Mouse (Mus musculus) ES-E14 (cell line): ENCODE data around the gene Cdh13. TPM values are rescaled to one million over a fixed set of nuclear protein-coding genes. Genes with fewer than 3 reads are reported as not detected.

ENCODE experiments used
- DNase-seq: peaks from one replicate; pipeline ENCODE4 v3.0.0-alpha.2; 2013; ENCODE audit warnings: low read depth, low spot score
- H3K27ac ChIP-seq: 2 replicates; pipeline ENCODE4 v1.5.1; 2012; ENCODE audit warnings: low read depth, mild to moderate bottlenecking, low read length, moderate library complexity, mixed read lengths; ENCODE audit not compliant: poor library complexity, insufficient read depth, severe bottlenecking
- H3K36me3 ChIP-seq: 2 replicates; pipeline ENCODE4 v1.6.1; 2012; ENCODE audit warnings: mild to moderate bottlenecking, low read length, moderate library complexity, mixed read lengths; ENCODE audit not compliant: control insufficient read depth, poor library complexity, insufficient read depth, severe bottlenecking
- H3K4me1 ChIP-seq, 2 experiments: fragments of 150-350 bp in 1 of 2; sonication (generic) in 1 of 2; 2 replicates each; pipeline ENCODE4 v1.6.1; 2012; ENCODE audit warnings: low read length in 2 of 2, mild to moderate bottlenecking in 1 of 2, mixed read lengths in 1 of 2; ENCODE audit not compliant: control insufficient read depth in 2 of 2, insufficient read depth in 2 of 2, poor library complexity in 1 of 2
- H3K4me3 ChIP-seq, 2 experiments: fragments of 150-350 bp in 1 of 2; sonication (generic) in 1 of 2; 2 replicates each; pipeline ENCODE4 v1.5.1; 2012; ENCODE audit warnings: low read length in 2 of 2, low read depth in 1 of 2, mild to moderate bottlenecking in 1 of 2, mixed read lengths in 1 of 2; ENCODE audit not compliant: insufficient read depth in 1 of 2, poor library complexity in 1 of 2, severe bottlenecking in 1 of 2
- H3K9ac ChIP-seq: 2 replicates; pipeline ENCODE4 v1.6.1; 2012; ENCODE audit warnings: low read depth, mild to moderate bottlenecking, low read length, mixed read lengths; ENCODE audit not compliant: poor library complexity, insufficient read depth, severe bottlenecking
- H3K9me3 ChIP-seq: fragments of 150-350 bp; sonication (generic); 2 replicates; pipeline ENCODE4 v1.6.1; 2012; ENCODE audit warnings: low read depth, mild to moderate bottlenecking, low read length; ENCODE audit not compliant: control insufficient read depth, insufficient read depth
- CHD2 ChIP-seq: IDR thresholded peaks from 2 replicates; pipeline ENCODE4 v1.6.1; 2014; ENCODE audit warnings: mild to moderate bottlenecking, low read depth, low read length, inconsistent platforms
- HCFC1 ChIP-seq: IDR thresholded peaks from 2 replicates; pipeline ENCODE4 v1.6.1; 2012; ENCODE audit warnings: low read length, inconsistent platforms, borderline replicate concordance; ENCODE audit not compliant: insufficient read depth
- MAFK ChIP-seq: IDR thresholded peaks from 2 replicates; pipeline ENCODE4 v1.6.1; 2014; ENCODE audit warnings: mild to moderate bottlenecking, low read depth, low read length, inconsistent platforms; ENCODE audit not compliant: insufficient read depth
- ZC3H11A ChIP-seq: IDR thresholded peaks from 2 replicates; pipeline ENCODE4 v1.6.1; 2012; ENCODE audit warnings: low read depth, mild to moderate bottlenecking, inconsistent platforms, low read length, borderline replicate concordance
- ZNF384 ChIP-seq: IDR thresholded peaks from 2 replicates; pipeline ENCODE4 v1.6.1; 2012; ENCODE audit warnings: low read depth, low read length, inconsistent platforms
- in situ Hi-C, 2 experiments: fragments of 600-800 bp; cut with MboI; formaldehyde crosslinking; loops; one replicate each; pipeline ENCODE4 v1.15.1; 2025; ENCODE audit warnings: low sequenced_read_pairs in 2 of 2, inconsistent platforms in 1 of 2; ENCODE audit not compliant: unreplicated experiment in 2 of 2
- total RNA-seq: library from RNA; depleted of rRNA; stranded (reverse); fragments of 300-350 nt; gene quantifications from 2 replicates; pipeline ENCODE4 v1.2.3, GENCODE M21; 2012

Cdh13 gene
- total RNA-seq, 1 experiment, result 1.3 TPM

DNA sequence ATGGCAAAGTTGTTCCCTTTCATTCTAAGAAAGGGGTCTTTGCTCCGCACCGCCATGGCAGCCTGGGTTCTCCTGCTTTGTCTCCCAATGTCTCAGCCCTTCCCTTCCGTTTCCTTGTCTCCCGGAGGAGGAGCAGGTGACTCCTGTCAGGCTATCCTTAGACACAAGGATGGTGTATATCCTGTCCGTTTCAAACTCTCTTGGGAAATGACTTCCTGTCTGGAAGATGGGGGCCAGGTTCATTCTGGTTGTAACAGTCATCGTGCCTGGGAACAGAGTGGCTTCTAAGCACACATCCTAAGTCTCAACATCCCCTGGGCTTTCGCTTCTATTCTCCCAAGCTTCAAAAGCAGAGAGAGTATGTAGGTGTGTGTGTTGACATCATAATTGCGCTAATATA, 571.1 kb downstream of the Cdh13 start:
- no peak for DNase-seq
- H3K9ac ChIP-seq, result no peak overlapping the region
- no peak for TF ChIP-seq HCFC1
- TF ChIP-seq ZNF384, result no peak
- TF ChIP-seq ZC3H11A, result no peak
- TF ChIP-seq CHD2, result no peak
- TF ChIP-seq MAFK, result no peak
- no peak overlapping the region for H3K27ac ChIP-seq
- no peaks in the 10 kb centered on the region for H3K36me3 ChIP-seq
- H3K4me3 ChIP-seq, result no peak overlapping the region
- in situ Hi-C loops, result no loop called here
- H3K4me1 ChIP-seq, result no peaks in the 10 kb centered on the region
- no peaks in the 10 kb centered on the region for H3K9me3 ChIP-seq

DNA sequence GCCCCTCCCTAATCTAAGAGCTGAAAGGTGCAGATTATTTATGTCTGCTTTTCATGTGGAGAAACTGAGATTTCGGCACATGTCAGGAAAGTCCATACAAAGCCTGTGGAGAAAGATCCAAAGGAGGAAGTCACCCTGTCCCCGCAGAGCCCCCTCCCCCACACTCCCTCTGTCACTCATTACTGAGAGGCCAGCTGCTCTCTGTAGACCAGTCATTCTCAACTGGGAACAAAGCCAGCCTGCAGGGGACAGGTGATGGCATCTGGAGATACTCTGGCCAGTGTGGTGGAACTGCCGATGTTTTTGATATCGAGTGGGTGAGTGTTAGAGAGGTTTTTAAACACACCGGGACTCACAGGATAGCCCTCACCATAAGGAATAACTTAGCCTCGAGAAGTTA, 582.8 kb downstream of the Cdh13 start:
- Histone ChIP-seq H3K4me1 (no peaks in the 10 kb centered on the region), H3K9ac (no peak overlapping the region), H3K36me3 (no peaks in the 10 kb centered on the region), H3K4me3 (no peak overlapping the region), H3K27ac (no peak overlapping the region), H3K9me3 (no peaks in the 10 kb centered on the region)
- in situ Hi-C loops, result no loop called here
- DNase-seq, result no peak
- TF ChIP-seq MAFK, result no peak
- no peak for TF ChIP-seq ZNF384
- TF ChIP-seq HCFC1, result no peak
- no peak for TF ChIP-seq CHD2
- TF ChIP-seq ZC3H11A, result no peak

DNA sequence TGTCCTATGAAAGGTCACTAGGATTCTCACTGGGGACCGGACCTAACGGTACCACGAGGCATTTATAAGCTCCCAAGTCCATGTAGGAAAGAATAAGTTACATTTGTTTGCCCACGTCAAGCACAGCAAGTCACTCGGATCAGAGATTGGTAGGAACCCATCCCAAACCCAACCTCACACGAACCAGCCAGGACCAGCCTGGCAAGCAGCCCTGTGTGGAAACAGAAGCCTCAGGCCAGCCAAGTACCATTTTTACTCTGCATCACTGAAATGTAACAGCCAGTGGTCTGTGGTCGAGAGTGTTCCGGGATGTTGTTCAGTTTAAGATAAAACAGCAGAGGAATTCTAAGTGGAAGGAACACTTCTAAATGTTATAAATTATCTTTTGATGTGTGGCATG, 587.2 kb downstream of the Cdh13 start:
- in situ Hi-C loops, result no loop called here
- DNase-seq, result no peak
- no peaks in the 10 kb centered on the region for H3K9me3 ChIP-seq
- no peak for TF ChIP-seq HCFC1
- no peak overlapping the region for H3K27ac ChIP-seq
- H3K36me3 ChIP-seq, result no peaks in the 10 kb centered on the region
- no peak overlapping the region for H3K4me3 ChIP-seq
- no peak overlapping the region for H3K9ac ChIP-seq
- H3K4me1 ChIP-seq, result no peaks in the 10 kb centered on the region

DNA sequence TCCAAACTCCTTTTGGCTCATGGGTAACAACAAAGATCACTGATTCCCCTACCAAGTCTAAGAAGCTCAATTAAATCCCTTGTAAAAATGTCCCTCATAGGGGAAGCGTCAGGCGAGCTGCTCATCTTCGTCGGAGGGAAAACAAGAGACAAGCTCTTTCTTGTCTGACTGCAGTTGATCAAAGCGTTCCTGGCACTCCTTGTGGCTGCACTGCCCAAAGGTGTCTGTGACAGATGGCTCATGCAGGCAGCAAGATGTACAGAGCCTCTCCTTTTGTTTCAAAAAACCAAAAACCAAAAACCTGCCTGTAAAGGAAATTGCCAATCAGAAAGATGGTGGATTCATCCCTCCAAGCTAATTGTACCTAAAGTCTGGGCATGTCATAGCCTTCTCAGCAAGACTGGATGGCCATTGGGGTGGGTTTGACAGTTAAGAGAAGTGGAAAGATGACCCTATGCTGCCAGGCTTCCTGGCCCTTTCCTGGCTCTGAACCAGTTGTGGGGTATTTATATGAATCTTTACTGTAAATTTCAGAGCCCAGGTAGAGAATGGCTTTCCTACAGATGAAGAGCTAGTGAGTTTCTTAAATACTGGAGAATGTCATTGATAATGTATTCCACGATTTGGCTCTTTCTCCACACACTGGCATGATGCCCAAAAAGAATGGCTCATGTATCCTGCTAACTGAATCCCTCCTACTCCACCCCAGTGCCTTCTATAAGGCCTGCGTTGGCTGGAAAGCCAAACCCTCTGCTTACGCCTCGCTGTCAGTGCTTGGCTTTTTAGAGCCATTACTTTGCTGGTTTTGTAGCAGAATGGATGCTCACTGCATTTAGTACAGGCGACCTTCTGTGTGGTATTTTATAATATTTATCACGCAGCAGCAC, 596.6 kb downstream of the Cdh13 start:
- Histone ChIP-seq H3K4me3 (no peak overlapping the region), H3K9me3 (no peaks in the 10 kb centered on the region), H3K9ac (no peak overlapping the region), H3K36me3 (no peaks in the 10 kb centered on the region), H3K27ac (no peak overlapping the region), H3K4me1 (no peaks in the 10 kb centered on the region)
- in situ Hi-C loops, result no loop called here
- DNase-seq, result no peak
- no peak for TF ChIP-seq HCFC1
- no peak for TF ChIP-seq MAFK
- TF ChIP-seq ZNF384, result no peak
- TF ChIP-seq CHD2, result no peak
- TF ChIP-seq ZC3H11A, result no peak

DNA sequence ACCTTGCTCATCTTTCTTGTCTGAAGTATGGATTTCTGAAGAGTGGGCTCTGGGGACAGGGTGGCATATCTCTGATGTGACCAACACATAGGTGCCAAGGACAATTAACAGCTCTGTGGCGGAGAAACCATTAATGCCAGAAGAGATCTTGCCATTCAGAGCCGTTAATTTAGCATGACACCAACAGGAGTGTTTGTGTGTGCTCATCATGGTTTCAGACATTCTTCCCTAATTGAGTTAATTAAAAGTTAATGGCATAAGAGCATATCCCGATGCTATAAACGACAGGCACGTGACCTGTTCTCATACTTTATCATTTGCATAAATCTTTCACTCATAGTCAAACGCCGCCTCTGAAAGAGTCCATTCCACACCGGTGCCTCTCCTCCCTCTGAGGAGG, 600.8 kb downstream of the Cdh13 start:
- in situ Hi-C loops, result no loop called here
- no peak for TF ChIP-seq ZC3H11A
- no peaks in the 10 kb centered on the region for H3K9me3 ChIP-seq
- H3K27ac ChIP-seq, result no peak overlapping the region
- peaks cover 0 to 2% of the 10 kb centered on the region in 2 experiments; a peak in 1 of 4 replicates for H3K4me1 ChIP-seq
- no peaks in the 10 kb centered on the region for H3K36me3 ChIP-seq
- DNase-seq, result no peak
- no peak overlapping the region for H3K9ac ChIP-seq
- H3K4me3 ChIP-seq, result no peak overlapping the region
